Mouse (Mus musculus): ENCODE data around the gene Zfp94. TPM values are rescaled to one million over a fixed set of nuclear protein-coding genes. Genes with fewer than 3 reads are reported as not detected.

Zfp94 gene
- total and polyA plus RNA-seq, 3 experiments, result 5.9 to 6.9 TPM; not detected in 1

GRCm38 (mm10) chr7:24274456-24274855 is 42.0 kb downstream of the Zfp94 start:
- Histone ChIP-seq H3K27ac (ENCODE audit: control insufficient read depth, low read depth, low read length) (no peak overlapping the region), H3K36me3 (ENCODE audit: control insufficient read depth in 1 of 2, insufficient read depth in 2 of 2, low read length in 2 of 2) (no peaks in the 10 kb centered on the region), H3K27me3 (ENCODE audit: control insufficient read depth in 1 of 2, insufficient read depth in 2 of 2, low read length in 2 of 2) (no peaks in the 10 kb centered on the region), H3K4me1 (ENCODE audit: control insufficient read depth in 1 of 2, insufficient read depth in 2 of 2, low read length in 2 of 2) (no peaks in the 10 kb centered on the region), H3K79me2 (ENCODE audit: control insufficient read depth, insufficient read depth, low read length, poor library complexity) (no peaks in the 10 kb centered on the region), H3K9ac (ENCODE audit: control insufficient read depth, low read depth, low read length, poor library complexity, severe bottlenecking) (no peak overlapping the region), H3K4me3 (ENCODE audit: control insufficient read depth in 1 of 2, insufficient read depth in 1 of 2, low read depth in 2 of 2, low read length in 2 of 2) (no peak overlapping the region), H3K9me3 (replicated peaks; ENCODE audit: insufficient read depth, low read length) (no peaks in the 10 kb centered on the region)
- DNase-seq (ENCODE audit: low read depth, low spot score), result no peak
- TF ChIP-seq MEF2A (IDR thresholded peaks at IDR 0.05; ENCODE audit: extremely low read depth, insufficient replicate concordance, low read depth, low read length, poor library complexity, severe bottlenecking), result no peak
- no peak for TF ChIP-seq JUND (IDR thresholded peaks at IDR 0.05; ENCODE audit: low read depth, low read length)
- no peak for TF ChIP-seq MAFK (IDR thresholded peaks at IDR 0.05; ENCODE audit: borderline replicate concordance, low read depth, low read length)
- no peak for TF ChIP-seq USF1 (IDR thresholded peaks at IDR 0.05; ENCODE audit: low read depth, low read length)
- no peak for TF ChIP-seq USF2 (IDR thresholded peaks at IDR 0.05; ENCODE audit: borderline replicate concordance in 1 of 2, insufficient read depth in 1 of 2, low read depth in 1 of 2, low read length in 2 of 2)
- TF ChIP-seq POLR2AphosphoS2 (IDR thresholded peaks at IDR 0.05; ENCODE audit: low read length), result no peak
- no peak for TF ChIP-seq ZMIZ1 (IDR thresholded peaks at IDR 0.05; ENCODE audit: low read depth, low read length)
- no peak for TF ChIP-seq GABPA (IDR thresholded peaks at IDR 0.05; ENCODE audit: low read depth, low read length)
- TF ChIP-seq ZNF384 (IDR thresholded peaks at IDR 0.05; ENCODE audit: low read depth, low read length), result no peak
- TF ChIP-seq RCOR1 (IDR thresholded peaks at IDR 0.05; ENCODE audit: low read depth, low read length), result no peak

- H3K27me3 ChIP-seq (ENCODE audit: control insufficient read depth in 1 of 2, insufficient read depth in 2 of 2, low read length in 2 of 2), result no peaks in the 10 kb centered on the region; a peak in 1 of 4 replicates
- no peaks in the 10 kb centered on the region for H3K9me3 ChIP-seq (replicated peaks; ENCODE audit: insufficient read depth, low read length)
- H3K79me2 ChIP-seq (ENCODE audit: control insufficient read depth, insufficient read depth, low read length, poor library complexity), result no peaks in the 10 kb centered on the region
- no peaks in the 10 kb centered on the region for H3K36me3 ChIP-seq (ENCODE audit: control insufficient read depth in 1 of 2, insufficient read depth in 2 of 2, low read length in 2 of 2)
- no peaks in the 10 kb centered on the region for H3K4me1 ChIP-seq (ENCODE audit: control insufficient read depth in 1 of 2, insufficient read depth in 2 of 2, low read length in 2 of 2)
- DNase-seq (ENCODE audit: low read depth, low spot score), result no peak
- H3K4me3 ChIP-seq (ENCODE audit: control insufficient read depth in 1 of 2, insufficient read depth in 1 of 2, low read depth in 2 of 2, low read length in 2 of 2), result no peak overlapping the region
- H3K27ac ChIP-seq (ENCODE audit: control insufficient read depth, low read depth, low read length), result no peak overlapping the region
- no peak for TF ChIP-seq CHD1 (IDR thresholded peaks at IDR 0.05; ENCODE audit: low read depth, low read length)
- TF ChIP-seq JUND (IDR thresholded peaks at IDR 0.05; ENCODE audit: low read depth, low read length), result no peak
- H3K9ac ChIP-seq (ENCODE audit: control insufficient read depth, low read depth, low read length, poor library complexity, severe bottlenecking), result no peak overlapping the region
Measured at GRCm38 (mm10) chr7:24271191-24271590, 45.3 kb downstream of the Zfp94 start.

DNA sequence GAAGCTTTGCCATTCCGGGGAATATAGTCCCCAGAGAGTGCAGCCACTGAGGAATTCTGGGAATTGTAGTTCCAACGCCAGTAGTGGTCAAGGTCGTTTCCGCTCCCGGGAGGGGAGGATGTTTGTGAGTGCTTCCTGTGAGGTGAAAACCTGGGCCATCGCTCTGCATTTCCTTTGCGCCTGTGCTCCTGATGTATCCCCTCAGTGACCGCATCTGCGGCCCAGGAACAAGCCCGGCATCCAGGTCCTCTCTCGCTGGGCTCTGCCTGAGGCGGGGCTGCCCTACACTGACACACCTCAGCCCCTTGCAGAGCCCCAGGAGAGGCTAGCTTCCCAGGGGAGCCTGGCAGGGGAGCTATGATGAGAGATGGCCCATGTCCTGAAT is 46.2 kb downstream of the Zfp94 start, which contains the start of gene Zfp93:
Zfp93 (plus strand) TSS at position 133 of the 385 bp plus-strand sequence.
- H3K9me3 ChIP-seq (replicated peaks; ENCODE audit: insufficient read depth, low read length), result no peaks in the 10 kb centered on the region
- DNase-seq (ENCODE audit: low read depth, low spot score), result no peak
- no peaks in the 10 kb centered on the region for H3K4me1 ChIP-seq (ENCODE audit: control insufficient read depth in 1 of 2, insufficient read depth in 2 of 2, low read length in 2 of 2)
- H3K27ac ChIP-seq (ENCODE audit: control insufficient read depth, low read depth, low read length), result no peak within 1 kb of the TSS
- no peaks in the 10 kb centered on the region for H3K36me3 ChIP-seq (ENCODE audit: control insufficient read depth in 1 of 2, insufficient read depth in 2 of 2, low read length in 2 of 2)
- no peaks in the 10 kb centered on the region for H3K79me2 ChIP-seq (ENCODE audit: control insufficient read depth, insufficient read depth, low read length, poor library complexity)
- no peak within 1 kb of the TSS for H3K9ac ChIP-seq (ENCODE audit: control insufficient read depth, low read depth, low read length, poor library complexity, severe bottlenecking)
- TF ChIP-seq ELF1 (IDR thresholded peaks at IDR 0.05; ENCODE audit: low read depth, low read length) (no peak), USF2 (IDR thresholded peaks at IDR 0.05; ENCODE audit: borderline replicate concordance in 1 of 2, insufficient read depth in 1 of 2, low read depth in 1 of 2, low read length in 2 of 2) (no peak), UBTF (IDR thresholded peaks at IDR 0.05; ENCODE audit: borderline replicate concordance, insufficient read depth, low read depth, low read length) (no peak), POLR2AphosphoS2 (IDR thresholded peaks at IDR 0.05; ENCODE audit: low read length) (no peak), E2F4 (IDR thresholded peaks at IDR 0.05; ENCODE audit: borderline replicate concordance, low read depth, low read length) (no peak), CTCF (IDR thresholded peaks at IDR 0.05 in 2 of 3, conservative IDR thresholded peaks at IDR 0.05 in 1 of 3; ENCODE audit: control insufficient read depth in 1 of 3, insufficient read depth in 1 of 3, low read depth in 2 of 3, low read length in 3 of 3, poor library complexity in 1 of 3, severe bottlenecking in 1 of 3) (no peak), SMC3 (IDR thresholded peaks at IDR 0.05; ENCODE audit: low read depth, low read length) (no peak)
- H3K4me3 ChIP-seq (ENCODE audit: control insufficient read depth in 1 of 2, insufficient read depth in 1 of 2, low read depth in 2 of 2, low read length in 2 of 2), result no peak within 1 kb of the TSS
- H3K27me3 ChIP-seq (ENCODE audit: control insufficient read depth in 1 of 2, insufficient read depth in 2 of 2, low read length in 2 of 2), result no peaks in the 10 kb centered on the region; a peak in 1 of 4 replicates

All from MEL (cell line).